Mouse (Mus musculus): ENCODE data around the gene Fam185a. TPM values are rescaled to one million over a fixed set of nuclear protein-coding genes. Genes with fewer than 3 reads are reported as not detected.

Fam185a gene
- polyA plus RNA-seq, 1 experiment from 2014 or later = 4.8 TPM

DNA sequence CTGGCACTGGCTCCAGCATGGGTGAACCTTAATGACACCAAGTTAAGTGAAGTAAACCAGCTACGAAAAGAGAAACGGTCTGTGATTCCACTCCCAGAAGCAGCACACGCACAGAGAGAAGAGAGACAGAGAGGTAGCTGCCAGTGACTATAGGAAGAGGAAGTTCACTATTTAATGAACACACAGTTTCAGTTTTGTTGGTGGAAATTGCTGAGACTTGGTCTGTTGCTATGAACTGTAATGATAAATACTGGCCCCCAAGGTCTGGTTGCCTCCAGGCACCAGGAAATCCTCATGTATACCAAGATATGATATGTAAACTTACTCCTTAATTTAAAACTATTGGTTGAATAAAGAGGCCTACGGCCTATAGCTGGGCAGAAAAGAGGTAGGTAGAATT is 38.3 kb upstream of the Fam185a start:
- ATAC-seq (replicated peaks; ENCODE audit: low FRiP score) (no peak), DNase-seq (ENCODE audit: low spot score) (no peak)
- Histone ChIP-seq H3K36me3 (ENCODE audit: control insufficient read depth, insufficient read depth, low read length) (no peaks in the 10 kb centered on the region), H3K9me3 (ENCODE audit: control insufficient read depth, low read length) (no peaks in the 10 kb centered on the region), H3K4me3 (ENCODE audit: low read depth, low read length) (no peak overlapping the region), H3K4me1 (replicated peaks; ENCODE audit: control insufficient read depth, insufficient read depth, low read length) (no peaks in the 10 kb centered on the region), H3K27me3 (ENCODE audit: control insufficient read depth, insufficient read depth, low read length) (no peaks in the 10 kb centered on the region), H3K9ac (ENCODE audit: low read length) (no peak overlapping the region), H3K4me2 (ENCODE audit: low read depth, low read length, severe bottlenecking) (no peak overlapping the region), H3K27ac (ENCODE audit: low read depth, low read length) (no peak overlapping the region)
- 88% methylated on average over 4 of the region's 4 CpGs for WGBS

GRCm38 (mm10) chr5:21387340-21387739 is 37.4 kb upstream of the Fam185a start:
- Histone ChIP-seq H3K36me3 (ENCODE audit: control insufficient read depth, insufficient read depth, low read length) (no peaks in the 10 kb centered on the region), H3K4me3 (ENCODE audit: low read depth, low read length) (no peak overlapping the region), H3K9me3 (ENCODE audit: control insufficient read depth, low read length) (no peaks in the 10 kb centered on the region), H3K4me2 (ENCODE audit: low read depth, low read length, severe bottlenecking) (no peak overlapping the region), H3K9ac (ENCODE audit: low read length) (no peak overlapping the region), H3K27me3 (ENCODE audit: control insufficient read depth, insufficient read depth, low read length) (no peaks in the 10 kb centered on the region), H3K27ac (ENCODE audit: low read depth, low read length) (no peak overlapping the region), H3K4me1 (replicated peaks; ENCODE audit: control insufficient read depth, insufficient read depth, low read length) (no peaks in the 10 kb centered on the region)
- DNase-seq (ENCODE audit: low spot score) = no peak
- no peak for ATAC-seq (replicated peaks; ENCODE audit: low FRiP score)

GRCm38 (mm10) chr5:21388855-21389254 is 35.9 kb upstream of the Fam185a start:
- no peak overlapping the region for H3K9ac ChIP-seq (ENCODE audit: low read length)
- H3K4me2 ChIP-seq (ENCODE audit: low read depth, low read length, severe bottlenecking) = no peak overlapping the region
- no peaks in the 10 kb centered on the region for H3K9me3 ChIP-seq (ENCODE audit: control insufficient read depth, low read length)
- DNase-seq (ENCODE audit: low spot score) = no peak
- H3K4me3 ChIP-seq (ENCODE audit: low read depth, low read length) = no peak overlapping the region
- ATAC-seq (replicated peaks; ENCODE audit: low FRiP score) = no peak
- no peaks in the 10 kb centered on the region for H3K36me3 ChIP-seq (ENCODE audit: control insufficient read depth, insufficient read depth, low read length)
- WGBS = 80% methylated on average over 4 of the region's 4 CpGs
- no peak overlapping the region for H3K27ac ChIP-seq (ENCODE audit: low read depth, low read length)
- no peaks in the 10 kb centered on the region for H3K4me1 ChIP-seq (replicated peaks; ENCODE audit: control insufficient read depth, insufficient read depth, low read length)
- H3K27me3 ChIP-seq (ENCODE audit: control insufficient read depth, insufficient read depth, low read length) = no peaks in the 10 kb centered on the region

GRCm38 (mm10) chr5:21391616-21392384 is 33.0 kb upstream of the Fam185a start:
- no peak overlapping the region for H3K4me2 ChIP-seq (ENCODE audit: low read depth, low read length, severe bottlenecking)
- DNase-seq (ENCODE audit: low spot score) (no peak), ATAC-seq (replicated peaks; ENCODE audit: low FRiP score) (no peak)
- no peak overlapping the region for H3K4me3 ChIP-seq (ENCODE audit: low read depth, low read length)
- H3K9me3 ChIP-seq (ENCODE audit: control insufficient read depth, low read length) = no peaks in the 10 kb centered on the region
- no peaks in the 10 kb centered on the region for H3K36me3 ChIP-seq (ENCODE audit: control insufficient read depth, insufficient read depth, low read length)
- no peak overlapping the region for H3K9ac ChIP-seq (ENCODE audit: low read length)
- H3K27ac ChIP-seq (ENCODE audit: low read depth, low read length) = no peak overlapping the region
- 74% methylated on average over 13 of the region's 13 CpGs for WGBS
- no peaks in the 10 kb centered on the region for H3K27me3 ChIP-seq (ENCODE audit: control insufficient read depth, insufficient read depth, low read length)
- H3K4me1 ChIP-seq (replicated peaks; ENCODE audit: control insufficient read depth, insufficient read depth, low read length) = no peaks in the 10 kb centered on the region

- WGBS = 71% methylated on average over 2 of the region's 2 CpGs
- H3K9ac ChIP-seq (ENCODE audit: low read length) = no peak overlapping the region
- H3K9me3 ChIP-seq (ENCODE audit: control insufficient read depth, low read length) = no peaks in the 10 kb centered on the region
- ATAC-seq (replicated peaks; ENCODE audit: low FRiP score) (no peak), DNase-seq (ENCODE audit: low spot score) (no peak)
- H3K4me1 ChIP-seq (replicated peaks; ENCODE audit: control insufficient read depth, insufficient read depth, low read length) = no peaks in the 10 kb centered on the region
- H3K27ac ChIP-seq (ENCODE audit: low read depth, low read length) = no peak overlapping the region
- no peak overlapping the region for H3K4me3 ChIP-seq (ENCODE audit: low read depth, low read length)
- no peaks in the 10 kb centered on the region for H3K36me3 ChIP-seq (ENCODE audit: control insufficient read depth, insufficient read depth, low read length)
- H3K27me3 ChIP-seq (ENCODE audit: control insufficient read depth, insufficient read depth, low read length) = no peaks in the 10 kb centered on the region
- H3K4me2 ChIP-seq (ENCODE audit: low read depth, low read length, severe bottlenecking) = no peak overlapping the region
Observed at GRCm38 (mm10) chr5:21394562-21394961, 30.2 kb upstream of the Fam185a start.

DNA sequence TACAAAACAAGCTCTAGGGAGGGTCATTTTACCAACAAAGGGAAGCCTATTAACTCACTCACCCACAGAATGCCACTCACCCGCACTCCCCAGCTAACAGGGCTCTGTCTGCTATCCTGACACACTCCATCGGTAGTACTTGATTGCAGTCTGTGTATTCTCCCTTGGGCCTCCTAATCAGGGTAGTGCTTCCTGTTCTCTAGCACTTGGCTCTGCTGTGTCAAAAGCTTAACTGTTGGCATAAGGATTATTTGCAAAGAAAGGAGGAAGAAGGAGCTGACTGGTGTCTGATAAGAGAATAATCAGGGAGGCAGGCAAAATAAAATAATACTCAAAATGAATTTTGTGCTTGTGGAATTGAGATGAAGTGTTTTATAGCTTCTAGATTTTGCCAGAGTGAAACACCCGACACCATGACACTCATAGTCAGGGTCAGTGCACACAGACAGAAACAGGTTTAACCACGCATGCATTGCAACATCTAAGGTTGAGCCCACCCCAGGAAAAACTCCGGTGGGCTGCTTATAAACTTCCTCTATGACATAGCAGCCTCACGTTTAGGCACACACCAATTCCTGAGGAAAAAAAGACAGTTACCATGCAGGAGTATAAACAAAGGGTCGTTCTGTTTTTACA is 29.4 kb upstream of the Fam185a start:
- ATAC-seq (replicated peaks; ENCODE audit: low FRiP score) (no peak), DNase-seq (ENCODE audit: low spot score) (no peak)

GRCm38 (mm10) chr5:21411261-21411666 is 13.5 kb upstream of the Fam185a start:
- H3K9ac ChIP-seq (ENCODE audit: low read length) = no peak overlapping the region
- DNase-seq (ENCODE audit: low spot score) = no peak
- no peak for ATAC-seq (replicated peaks; ENCODE audit: low FRiP score)
- no peak overlapping the region for H3K27ac ChIP-seq (ENCODE audit: low read depth, low read length)
- no peaks in the 10 kb centered on the region for H3K9me3 ChIP-seq (ENCODE audit: control insufficient read depth, low read length)
- no peaks in the 10 kb centered on the region for H3K36me3 ChIP-seq (ENCODE audit: control insufficient read depth, insufficient read depth, low read length)
- no peaks in the 10 kb centered on the region for H3K4me1 ChIP-seq (replicated peaks; ENCODE audit: control insufficient read depth, insufficient read depth, low read length)
- no peaks in the 10 kb centered on the region for H3K27me3 ChIP-seq (ENCODE audit: control insufficient read depth, insufficient read depth, low read length)
- H3K4me2 ChIP-seq (ENCODE audit: low read depth, low read length, severe bottlenecking) = no peak overlapping the region
- no peak overlapping the region for H3K4me3 ChIP-seq (ENCODE audit: low read depth, low read length)
- 85% methylated on average over 5 of the region's 5 CpGs for WGBS

More for the DNA sequence above, 29.4 kb upstream of the Fam185a start:
- Histone ChIP-seq H3K27ac (ENCODE audit: low read depth, low read length) (no peak overlapping the region), H3K4me3 (ENCODE audit: low read depth, low read length) (no peak overlapping the region), H3K27me3 (ENCODE audit: control insufficient read depth, insufficient read depth, low read length) (no peaks in the 10 kb centered on the region), H3K9ac (ENCODE audit: low read length) (no peak overlapping the region), H3K9me3 (ENCODE audit: control insufficient read depth, low read length) (no peaks in the 10 kb centered on the region), H3K36me3 (ENCODE audit: control insufficient read depth, insufficient read depth, low read length) (no peaks in the 10 kb centered on the region), H3K4me1 (replicated peaks; ENCODE audit: control insufficient read depth, insufficient read depth, low read length) (no peaks in the 10 kb centered on the region), H3K4me2 (ENCODE audit: low read depth, low read length, severe bottlenecking) (no peak overlapping the region)
- 51% methylated on average over 7 of the region's 7 CpGs for WGBS

GRCm38 (mm10) chr5:21412056-21412455 is 12.7 kb upstream of the Fam185a start:
- 86% methylated on average over 5 of the region's 5 CpGs for WGBS
- no peaks in the 10 kb centered on the region for H3K9me3 ChIP-seq (ENCODE audit: control insufficient read depth, low read length)
- ATAC-seq (replicated peaks; ENCODE audit: low FRiP score) (no peak), DNase-seq (ENCODE audit: low spot score) (no peak)
- H3K36me3 ChIP-seq (ENCODE audit: control insufficient read depth, insufficient read depth, low read length) = no peaks in the 10 kb centered on the region
- H3K4me2 ChIP-seq (ENCODE audit: low read depth, low read length, severe bottlenecking) = no peak overlapping the region
- H3K27ac ChIP-seq (ENCODE audit: low read depth, low read length) = no peak overlapping the region
- no peak overlapping the region for H3K4me3 ChIP-seq (ENCODE audit: low read depth, low read length)
- H3K27me3 ChIP-seq (ENCODE audit: control insufficient read depth, insufficient read depth, low read length) = no peaks in the 10 kb centered on the region
- no peak overlapping the region for H3K9ac ChIP-seq (ENCODE audit: low read length)
- H3K4me1 ChIP-seq (replicated peaks; ENCODE audit: control insufficient read depth, insufficient read depth, low read length) = no peaks in the 10 kb centered on the region

DNA sequence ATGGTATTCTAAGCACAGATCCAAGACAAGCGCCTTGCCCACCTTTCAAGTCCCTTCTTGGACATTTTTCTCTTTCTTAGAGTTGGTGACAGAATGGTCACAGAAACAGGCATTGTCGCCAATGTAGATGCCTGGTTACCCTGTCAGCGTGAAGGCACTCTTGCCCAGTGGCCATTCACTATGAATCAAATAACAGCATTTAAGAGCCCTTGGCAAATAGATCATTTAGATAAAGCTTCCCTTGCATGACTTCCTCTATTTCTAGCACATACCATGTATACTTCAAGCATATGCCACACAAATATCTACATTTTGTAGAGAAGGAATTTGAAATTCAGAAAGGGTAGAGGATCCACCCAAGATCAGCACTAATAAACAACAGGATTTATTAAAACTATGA is 11.4 kb upstream of the Fam185a start:
- no peaks in the 10 kb centered on the region for H3K9me3 ChIP-seq (ENCODE audit: control insufficient read depth, low read length)
- WGBS = 87% methylated on average over 3 of the region's 3 CpGs

More for the DNA sequence above, 11.4 kb upstream of the Fam185a start:
- no peak overlapping the region for H3K27ac ChIP-seq (ENCODE audit: low read depth, low read length)
- H3K9ac ChIP-seq (ENCODE audit: low read length) = no peak overlapping the region
- no peak overlapping the region for H3K4me3 ChIP-seq (ENCODE audit: low read depth, low read length)
- no peaks in the 10 kb centered on the region for H3K27me3 ChIP-seq (ENCODE audit: control insufficient read depth, insufficient read depth, low read length)
- no peaks in the 10 kb centered on the region for H3K4me1 ChIP-seq (replicated peaks; ENCODE audit: control insufficient read depth, insufficient read depth, low read length)
- no peak for ATAC-seq (replicated peaks; ENCODE audit: low FRiP score)
- no peak overlapping the region for H3K4me2 ChIP-seq (ENCODE audit: low read depth, low read length, severe bottlenecking)
- H3K36me3 ChIP-seq (ENCODE audit: control insufficient read depth, insufficient read depth, low read length) = no peaks in the 10 kb centered on the region
- DNase-seq (ENCODE audit: low spot score) = no peak

Measured in forebrain, embryonic 11.5 days (tissue).